Comparison of ENCODE assay signal across 14 mouse cellular contexts in the genomic region with DNA sequence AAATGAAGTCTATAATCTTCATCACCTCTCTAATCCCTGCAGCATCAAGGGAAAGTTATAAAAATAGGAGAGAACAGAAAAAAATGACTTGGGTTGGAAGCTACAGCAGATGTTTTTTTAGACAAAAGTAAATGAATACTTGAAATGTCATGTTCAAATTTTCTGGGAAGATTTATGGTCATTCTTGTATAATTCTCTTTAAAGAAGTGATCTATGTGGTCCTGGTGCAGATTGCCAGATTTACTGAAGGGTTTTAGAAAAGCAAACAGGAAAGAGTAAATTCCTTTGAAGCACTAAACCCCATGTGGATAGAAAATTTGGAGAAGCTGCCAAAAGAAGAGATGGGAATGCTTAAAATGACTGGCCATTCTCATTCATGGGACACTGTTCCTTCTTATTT.
"Had no signal": no experiment of that assay in that cellular context is flagged by ENCODE, and none has a peak within 500 bp of the region (broad histone marks: within the 10 kb centered on the region; RNA-seq: fewer than 3 reads in every experiment).

No protein-coding gene starts in this region.

- H3K36me3 ChIP-seq: limb, embryonic 13.5 days; liver, embryonic 15.5 days; neural tube, embryonic 15.5 days had no signal

- ATAC-seq: intestine, embryonic 16.5 days had no signal

- DNase-seq: lung, adult 2 months; lung, postnatal 10 days; midbrain, embryonic 14.5 days; right cerebral cortex, adult 18-20 months; right cerebral cortex, postnatal 25 days; thymus, postnatal 4 days had no signal

- H3K27ac ChIP-seq: limb, embryonic 13.5 days; liver, embryonic 15.5 days; macrophage; neural tube, embryonic 15.5 days; stomach, postnatal 0 days had no signal

- H3K4me2 ChIP-seq: limb, embryonic 13.5 days; liver, embryonic 11.5 days; liver, embryonic 15.5 days; neural tube, embryonic 15.5 days had no signal

- H3K27me3 ChIP-seq: limb, embryonic 13.5 days; liver, embryonic 15.5 days; neural tube, embryonic 15.5 days had no signal

- H3K9ac ChIP-seq: limb, embryonic 13.5 days; liver, embryonic 15.5 days; neural tube, embryonic 15.5 days had no signal

- H3K9me3 ChIP-seq: limb, embryonic 13.5 days; liver, embryonic 15.5 days; neural tube, embryonic 15.5 days had no signal

- H3K4me1 ChIP-seq: limb, embryonic 13.5 days; liver, embryonic 15.5 days; neural tube, embryonic 15.5 days had no signal

- H3K4me3 ChIP-seq: limb, embryonic 13.5 days; liver, embryonic 15.5 days; myocyte; neural tube, embryonic 15.5 days had no signal
